Mouse (Mus musculus): ENCODE results near the gene Lrtm2. TPM values are rescaled to one million over a fixed set of nuclear protein-coding genes. Genes with fewer than 3 reads are reported as not detected.
"Not testable (repeated sequence)": the region's sequence is repeated elsewhere in the genome, so short reads cannot be mapped to it uniquely, and the experiment has no call there.

Gene Lrtm2
- not detected in 2 replicates for polyA plus RNA-seq (2011; ENCODE audit: insufficient read length, low read depth, missing spikeins)

GRCm38 (mm10) chr6:119330506-119330905, at the start of gene Lrtm2:
TSS of gene Lrtm2 (minus strand) at chr6:119330766.
- TF ChIP-seq POLR2A (IDR thresholded peaks at IDR 0.05; ENCODE audit: low read depth, low read length) = no peak
- no peak for TF ChIP-seq CTCF (IDR thresholded peaks at IDR 0.05; ENCODE audit: borderline replicate concordance, insufficient read depth, low read length)
- H3K4me3 ChIP-seq (ENCODE audit: insufficient read depth, low read length) = no peak within 1 kb of the TSS
- no peaks in the 10 kb centered on the region for H3K4me1 ChIP-seq (ENCODE audit: control insufficient read depth, insufficient read depth, low read length)
- no peak within 1 kb of the TSS for H3K27ac ChIP-seq (ENCODE audit: insufficient read depth, low read length)

GRCm38 (mm10) chr6:119378631-119379030, 48.1 kb upstream of the Lrtm2 start:
- Histone ChIP-seq H3K4me1 (ENCODE audit: control insufficient read depth, insufficient read depth, low read length) (no peaks in the 10 kb centered on the region; the same call in 1 of the 2 replicates), H3K27ac (ENCODE audit: insufficient read depth, low read length) (no peak overlapping the region), H3K4me3 (ENCODE audit: insufficient read depth, low read length) (no peak overlapping the region)
- TF ChIP-seq POLR2A (IDR thresholded peaks at IDR 0.05; ENCODE audit: low read depth, low read length) (no peak), CTCF (IDR thresholded peaks at IDR 0.05; ENCODE audit: borderline replicate concordance, insufficient read depth, low read length) (no peak)

- no peak overlapping the region for H3K27ac ChIP-seq (ENCODE audit: insufficient read depth, low read length)
- no peak overlapping the region for H3K4me3 ChIP-seq (ENCODE audit: insufficient read depth, low read length)
- TF ChIP-seq POLR2A (IDR thresholded peaks at IDR 0.05; ENCODE audit: low read depth, low read length) = no peak
- no peak for TF ChIP-seq CTCF (IDR thresholded peaks at IDR 0.05; ENCODE audit: borderline replicate concordance, insufficient read depth, low read length)
Observed at GRCm38 (mm10) chr6:119377613-119378012, 47.0 kb upstream of the Lrtm2 start.

GRCm38 (mm10) chr6:119375035-119375434, 44.5 kb upstream of the Lrtm2 start:
- Histone ChIP-seq H3K4me3 (ENCODE audit: insufficient read depth, low read length) (no peak overlapping the region), H3K4me1 (ENCODE audit: control insufficient read depth, insufficient read depth, low read length) (no peaks in the 10 kb centered on the region; the same call in 1 of the 2 replicates), H3K27ac (ENCODE audit: insufficient read depth, low read length) (no peak overlapping the region)
- TF ChIP-seq CTCF (IDR thresholded peaks at IDR 0.05; ENCODE audit: borderline replicate concordance, insufficient read depth, low read length) (no peak), POLR2A (IDR thresholded peaks at IDR 0.05; ENCODE audit: low read depth, low read length) (no peak)

More at GRCm38 (mm10) chr6:119377613-119378012, 47.0 kb upstream of the Lrtm2 start:
- no peaks in the 10 kb centered on the region; the same call in 1 of the 2 replicates for H3K4me1 ChIP-seq (ENCODE audit: control insufficient read depth, insufficient read depth, low read length)

GRCm38 (mm10) chr6:119373000-119373705, 42.6 kb upstream of the Lrtm2 start:
- H3K4me1 ChIP-seq (ENCODE audit: control insufficient read depth, insufficient read depth, low read length) = no peaks in the 10 kb centered on the region; the same call in 1 of the 2 replicates
- H3K27ac ChIP-seq (ENCODE audit: insufficient read depth, low read length) = no peak overlapping the region
- H3K4me3 ChIP-seq (ENCODE audit: insufficient read depth, low read length) = no peak overlapping the region
- TF ChIP-seq POLR2A (IDR thresholded peaks at IDR 0.05; ENCODE audit: low read depth, low read length) = no peak
- TF ChIP-seq CTCF (IDR thresholded peaks at IDR 0.05; ENCODE audit: borderline replicate concordance, insufficient read depth, low read length) = no peak

GRCm38 (mm10) chr6:119372237-119372636, 41.7 kb upstream of the Lrtm2 start:
- no peaks in the 10 kb centered on the region for H3K4me1 ChIP-seq (ENCODE audit: control insufficient read depth, insufficient read depth, low read length)
- TF ChIP-seq POLR2A (IDR thresholded peaks at IDR 0.05; ENCODE audit: low read depth, low read length) = no peak
- no peak for TF ChIP-seq CTCF (IDR thresholded peaks at IDR 0.05; ENCODE audit: borderline replicate concordance, insufficient read depth, low read length)

GRCm38 (mm10) chr6:119371624-119372023, 41.1 kb upstream of the Lrtm2 start:
- Histone ChIP-seq H3K4me1 (ENCODE audit: control insufficient read depth, insufficient read depth, low read length) (no peaks in the 10 kb centered on the region), H3K27ac (ENCODE audit: insufficient read depth, low read length) (no peak overlapping the region), H3K4me3 (ENCODE audit: insufficient read depth, low read length) (no peak overlapping the region)
- TF ChIP-seq POLR2A (IDR thresholded peaks at IDR 0.05; ENCODE audit: low read depth, low read length) (no peak), CTCF (IDR thresholded peaks at IDR 0.05; ENCODE audit: borderline replicate concordance, insufficient read depth, low read length) (no peak)

More at GRCm38 (mm10) chr6:119372237-119372636, 41.7 kb upstream of the Lrtm2 start:
- Histone ChIP-seq H3K4me3 (ENCODE audit: insufficient read depth, low read length) (no peak overlapping the region), H3K27ac (ENCODE audit: insufficient read depth, low read length) (no peak overlapping the region)

GRCm38 (mm10) chr6:119367382-119367781, 36.8 kb upstream of the Lrtm2 start:
- Histone ChIP-seq H3K27ac (ENCODE audit: insufficient read depth, low read length) (no peak overlapping the region), H3K4me3 (ENCODE audit: insufficient read depth, low read length) (no peak overlapping the region), H3K4me1 (ENCODE audit: control insufficient read depth, insufficient read depth, low read length) (no peaks in the 10 kb centered on the region)
- TF ChIP-seq CTCF (IDR thresholded peaks at IDR 0.05; ENCODE audit: borderline replicate concordance, insufficient read depth, low read length) (no peak), POLR2A (IDR thresholded peaks at IDR 0.05; ENCODE audit: low read depth, low read length) (no peak)

GRCm38 (mm10) chr6:119366800-119367199, 36.2 kb upstream of the Lrtm2 start:
- H3K27ac ChIP-seq (ENCODE audit: insufficient read depth, low read length); H3K4me1 ChIP-seq (ENCODE audit: control insufficient read depth, insufficient read depth, low read length); H3K4me3 ChIP-seq (ENCODE audit: insufficient read depth, low read length): not testable (repeated sequence)

GRCm38 (mm10) chr6:119363593-119363992, 33.0 kb upstream of the Lrtm2 start:
- no peaks in the 10 kb centered on the region for H3K4me1 ChIP-seq (ENCODE audit: control insufficient read depth, insufficient read depth, low read length)
- H3K27ac ChIP-seq (ENCODE audit: insufficient read depth, low read length) = no peak overlapping the region
- no peak overlapping the region for H3K4me3 ChIP-seq (ENCODE audit: insufficient read depth, low read length)
- no peak for TF ChIP-seq POLR2A (IDR thresholded peaks at IDR 0.05; ENCODE audit: low read depth, low read length)
- no peak for TF ChIP-seq CTCF (IDR thresholded peaks at IDR 0.05; ENCODE audit: borderline replicate concordance, insufficient read depth, low read length)
